Mouse (Mus musculus) intestine, embryonic 14.5 days (tissue): ENCODE measurements around the gene Hoxc8. TPM values are rescaled to one million over a fixed set of nuclear protein-coding genes. Genes with fewer than 3 reads are reported as not detected.
A peak's percentile ranks its signal among the peaks of the same experiment; 100 is the strongest.

Experiments
- ATAC-seq: fragments of 200-750 bp; cut with Nextera tagmentation; replicated peaks from 2 replicates; pipeline ENCODE4 v1.8.0; 2017; ENCODE audit warnings: low read depth, moderate number of reproducible peaks, moderate TSS enrichment, moderate library complexity; ENCODE audit not compliant: low FRiP score, low TSS enrichment
- DNase-seq: peaks from one replicate; pipeline ENCODE4 v3.0.0-alpha.2; 2018; ENCODE audit warnings: low spot score
- H3K27ac ChIP-seq: fragments of 300-500 bp; sonication (generic); 2 replicates; pipeline ENCODE4 v1.5.1; 2014; ENCODE audit warnings: low read depth, mild to moderate bottlenecking, control low read depth
- H3K27me3 ChIP-seq: fragments of 300-500 bp; sonication (generic); replicated peaks from 2 replicates; pipeline ENCODE4 v1.6.1; 2014; ENCODE audit warnings: low read length, control low read depth; ENCODE audit not compliant: control insufficient read depth, insufficient read depth
- H3K36me3 ChIP-seq: fragments of 300-500 bp; sonication (generic); 2 replicates; pipeline ENCODE4 v1.6.1; 2014; ENCODE audit warnings: low read length, control low read depth; ENCODE audit not compliant: control insufficient read depth, insufficient read depth
- H3K4me1 ChIP-seq: fragments of 300-500 bp; sonication (generic); replicated peaks from 2 replicates; pipeline ENCODE4 v1.6.1; 2014; ENCODE audit warnings: low read length, control low read depth, mixed read lengths; ENCODE audit not compliant: control insufficient read depth, insufficient read depth
- H3K4me2 ChIP-seq: fragments of 300-500 bp; sonication (generic); 2 replicates; pipeline ENCODE4 v1.6.1; 2014; ENCODE audit warnings: low read length
- H3K4me3 ChIP-seq: fragments of 300-500 bp; sonication (generic); 2 replicates; pipeline ENCODE4 v1.5.1; 2014; ENCODE audit warnings: low read depth, low read length, control low read depth, mixed read lengths
- H3K9ac ChIP-seq: fragments of 300-500 bp; sonication (generic); 2 replicates; pipeline ENCODE4 v1.6.1; 2014; ENCODE audit warnings: mild to moderate bottlenecking, low read length
- H3K9me3 ChIP-seq: fragments of 300-500 bp; sonication (generic); 2 replicates; pipeline ENCODE4 v1.6.1; 2016; ENCODE audit warnings: low read length, control low read depth; ENCODE audit not compliant: control insufficient read depth
- WGBS: fragments of 180-500 bp; shearing (Covaris S2); extraction: QIAGEN DNeasy Blood & Tissue Kit; methylation state at CpG from one replicate; pipeline ENCODE4 v1.1.7; 2014; 5-methylcytosine and 5-hydroxymethylcytosine counted together
- polyA plus RNA-seq: library from polyadenylated mRNA; unstranded; fragments of >200 nt; fragmentation: Nextera tagmentation; extraction: Ambion mirVana; gene quantifications from 2 replicates; pipeline ENCODE4 v1.2.1, GENCODE M21; 2014

Hoxc8 gene
- polyA plus RNA-seq, 1 experiment from 2014 or later: 9.5 TPM

DNA sequence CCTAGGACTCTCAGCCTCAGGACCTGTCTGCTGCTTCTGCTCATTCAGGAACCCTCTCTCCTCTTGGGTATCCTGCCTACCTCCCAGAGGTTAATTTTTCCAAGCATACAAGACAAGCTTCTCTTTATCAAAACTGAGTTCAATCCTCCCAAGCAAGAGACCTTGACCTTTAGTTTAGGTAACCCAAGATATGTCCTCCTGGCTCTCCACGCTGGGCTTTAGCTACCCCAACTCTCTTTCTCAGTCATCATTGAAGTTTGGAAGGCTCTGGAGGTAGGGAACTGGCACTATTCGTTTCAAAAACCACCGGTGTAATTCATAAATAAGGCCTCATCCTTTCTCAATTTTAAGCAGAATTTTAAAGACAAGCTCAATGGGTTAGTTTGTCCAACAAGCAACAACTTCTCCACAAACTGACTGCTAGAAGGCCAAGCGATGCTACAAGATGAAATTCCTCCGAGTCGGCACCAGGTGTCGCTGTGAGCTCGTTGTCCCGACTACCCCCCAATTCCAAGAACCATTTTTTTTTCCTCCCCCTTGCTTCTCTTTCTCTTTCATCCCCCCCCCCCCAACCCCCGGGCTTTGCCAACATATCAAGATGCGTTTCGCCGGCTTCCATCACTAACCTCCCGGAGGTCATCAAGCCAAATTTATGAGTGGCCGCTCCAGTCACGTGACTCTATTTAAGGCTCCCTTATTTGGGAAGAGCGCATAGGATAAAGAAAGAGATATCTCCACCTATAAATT lies 23.0 kb downstream of the Hoxc8 start:
- H3K27ac ChIP-seq: peak overlapping the region; percentile 89

DNA sequence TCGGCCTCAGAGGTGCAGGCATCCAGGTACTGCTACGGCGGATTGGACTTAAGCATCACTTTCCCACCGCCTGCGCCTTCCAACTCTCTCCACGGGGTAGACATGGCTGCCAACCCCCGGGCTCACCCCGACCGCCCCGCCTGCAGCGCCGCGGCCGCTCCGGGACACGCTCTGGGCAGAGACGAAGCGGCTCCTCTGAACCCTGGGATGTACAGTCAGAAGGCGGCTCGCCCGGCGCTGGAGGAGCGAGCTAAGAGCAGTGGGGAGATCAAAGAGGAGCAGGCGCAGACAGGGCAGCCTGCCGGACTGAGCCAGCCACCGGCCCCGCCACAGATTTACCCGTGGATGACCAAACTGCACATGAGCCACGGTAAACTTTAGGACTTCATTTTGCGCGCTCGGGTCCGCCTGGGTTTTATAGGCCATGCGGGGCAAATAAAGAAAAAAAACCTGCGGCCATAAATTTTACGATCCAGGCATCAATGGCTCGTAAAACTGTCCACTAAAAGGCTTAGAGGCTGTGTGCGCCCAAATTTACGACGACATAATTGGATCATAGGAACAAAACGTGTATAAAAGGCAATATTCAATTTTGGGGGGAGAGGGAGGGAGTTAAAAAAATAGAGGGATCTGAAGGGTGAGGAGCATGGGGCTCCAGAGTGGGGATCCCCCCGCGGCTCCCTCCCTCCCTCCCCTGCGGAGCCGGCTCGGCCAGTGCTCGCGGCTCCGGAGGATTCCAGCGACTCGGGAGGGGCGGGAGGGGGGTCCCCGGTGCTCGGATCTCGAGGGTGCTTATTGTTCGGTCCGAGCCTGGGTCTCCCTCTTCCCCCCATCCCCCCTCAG lies 24.0 kb downstream of the Hoxc8 start:
- peaks cover 33% of the 10 kb centered on the region for H3K4me1 ChIP-seq
- peak overlapping the region; percentile 75 for H3K9ac ChIP-seq
- H3K4me2 ChIP-seq: peak overlapping the region; percentile 51
- H3K27ac ChIP-seq: peak overlapping the region; percentile 89
- ATAC-seq: peak; percentile 41
- peak overlapping the region; percentile 47 for H3K4me3 ChIP-seq
- no peaks in the 10 kb centered on the region for H3K9me3 ChIP-seq
- DNase-seq: peak; percentile 89
- WGBS: under 1% methylated on average over 51 of the region's 57 CpGs
- no peaks in the 10 kb centered on the region for H3K36me3 ChIP-seq
- H3K27me3 ChIP-seq: peaks cover 84% of the 10 kb centered on the region

More for the DNA sequence above, 23.0 kb downstream of the Hoxc8 start:
- no peaks in the 10 kb centered on the region for H3K36me3 ChIP-seq
- 6% methylated on average over 17 of the region's 17 CpGs for whole genome bisulfite sequencing
- H3K4me1 ChIP-seq: peaks cover 31% of the 10 kb centered on the region
- H3K4me2 ChIP-seq: peak overlapping the region; percentile 51
- ATAC-seq: no peak; the same call in 1 of the 2 replicates
- H3K4me3 ChIP-seq: peak overlapping the region; percentile 47
- no peaks in the 10 kb centered on the region for H3K9me3 ChIP-seq
- no peak for DNase-seq
- H3K27me3 ChIP-seq: peaks cover 84% of the 10 kb centered on the region
- H3K9ac ChIP-seq: peak overlapping the region; percentile 75; the same call in 1 of the 2 replicates

DNA sequence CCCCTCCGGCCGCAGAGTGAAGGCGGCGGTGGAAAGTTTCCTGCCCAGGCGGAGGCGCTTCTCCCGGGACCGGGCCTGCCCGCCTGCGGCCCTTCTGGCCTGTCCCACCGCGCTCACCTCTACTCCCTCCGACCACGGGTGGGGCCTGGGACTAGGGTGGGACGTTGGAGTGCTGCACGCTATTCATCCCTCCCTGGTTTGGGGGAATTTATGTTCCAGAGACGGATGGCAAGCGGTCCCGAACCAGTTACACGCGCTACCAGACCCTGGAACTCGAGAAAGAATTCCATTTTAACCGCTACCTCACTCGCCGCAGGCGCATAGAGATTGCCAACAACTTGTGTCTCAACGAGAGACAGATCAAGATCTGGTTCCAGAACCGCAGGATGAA lies 24.6 kb downstream of the Hoxc8 start:
- peak overlapping the region; percentile 89 for H3K27ac ChIP-seq
- DNase-seq (no peak), ATAC-seq (peak; percentile 24)
- peaks cover 32% of the 10 kb centered on the region for H3K4me1 ChIP-seq
- H3K36me3 ChIP-seq: no peaks in the 10 kb centered on the region
- peak overlapping the region; percentile 51 for H3K4me2 ChIP-seq
- peak overlapping the region; percentile 47 for H3K4me3 ChIP-seq
- no peaks in the 10 kb centered on the region for H3K9me3 ChIP-seq
- peaks cover 85% of the 10 kb centered on the region for H3K27me3 ChIP-seq
- peak overlapping the region; percentile 75 for H3K9ac ChIP-seq
- 4% methylated on average over 27 of the region's 28 CpGs for WGBS

DNA sequence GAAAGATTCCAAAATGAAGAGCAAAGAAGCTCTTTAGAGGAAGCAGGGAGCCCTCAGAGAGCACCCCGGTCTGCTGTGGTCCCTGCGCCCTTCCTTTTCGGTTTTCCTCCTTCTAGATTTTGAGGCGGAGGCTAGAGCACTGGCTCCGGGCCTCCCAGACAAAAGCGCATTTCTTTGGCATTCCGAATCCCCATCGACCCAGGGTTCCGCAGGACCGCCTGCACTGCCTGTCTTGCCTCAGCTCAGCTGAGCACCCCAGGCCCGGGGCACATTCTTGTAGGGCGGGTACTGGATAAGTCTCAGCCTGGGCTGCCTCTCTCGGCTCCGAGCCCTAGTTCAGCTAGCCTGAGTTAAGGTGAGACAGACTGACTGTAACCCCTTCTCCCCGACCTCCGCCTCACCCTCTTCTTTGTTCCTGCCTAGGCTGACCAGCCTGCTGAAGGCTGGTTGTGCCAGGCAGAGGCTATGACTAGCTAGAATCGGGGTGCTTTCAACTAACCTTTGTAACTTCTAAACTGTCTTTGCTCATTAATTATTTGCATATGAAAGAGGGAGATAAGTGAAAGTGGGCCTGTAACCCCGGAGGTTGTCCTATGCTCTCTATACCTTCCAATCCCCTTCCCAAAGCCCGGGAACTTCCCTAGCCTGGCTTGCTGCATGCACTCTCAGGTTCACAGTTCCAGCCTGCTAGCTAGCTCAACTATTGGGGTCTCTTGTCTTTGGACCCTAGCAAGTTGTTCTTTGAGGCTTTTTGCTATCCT lies 25.2 kb downstream of the Hoxc8 start:
- ATAC-seq (no peak), DNase-seq (no peak)
- H3K9me3 ChIP-seq: no peaks in the 10 kb centered on the region
- H3K4me3 ChIP-seq: peak overlapping the region; percentile 47
- H3K9ac ChIP-seq: peak overlapping the region; percentile 75
- 13% methylated on average over 19 of the region's 19 CpGs for WGBS
- H3K4me2 ChIP-seq: peak overlapping the region; percentile 51
- peak overlapping the region; percentile 89 for H3K27ac ChIP-seq
- no peaks in the 10 kb centered on the region for H3K36me3 ChIP-seq
- peaks cover 31% of the 10 kb centered on the region for H3K4me1 ChIP-seq
- peaks cover 86% of the 10 kb centered on the region for H3K27me3 ChIP-seq

DNA sequence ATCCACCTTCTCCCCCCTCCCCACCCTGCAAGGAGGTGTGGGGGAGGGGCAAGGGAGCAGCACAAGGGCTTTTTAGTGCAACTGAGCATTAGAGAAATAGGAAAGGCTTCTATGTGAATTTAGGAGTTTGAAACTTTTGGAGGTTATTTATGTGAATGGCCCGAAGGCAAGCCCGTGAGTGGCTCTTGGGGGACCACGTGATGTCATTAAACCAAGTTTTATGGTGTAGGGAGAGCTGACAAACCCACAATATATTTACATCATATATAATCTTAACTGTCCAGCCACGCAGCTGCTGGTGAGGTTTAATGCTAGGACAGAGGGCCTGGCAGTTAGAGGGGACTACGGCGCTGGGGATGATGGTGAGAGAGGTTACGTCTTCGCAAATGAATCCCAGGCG lies 28.2 kb downstream of the Hoxc8 start, which contains the start of gene Hoxc4:
TSS of gene Hoxc4 (plus strand) at position 299 of the 400 bp plus-strand sequence.
- Histone ChIP-seq H3K9ac (0 out of 2 replicates have a peak within 1 kb of the TSS, but pooled peaks have one; percentile 4), H3K27me3 (peaks cover 89% of the 10 kb centered on the region), H3K9me3 (no peaks in the 10 kb centered on the region), H3K4me1 (peaks cover 19% of the 10 kb centered on the region), H3K4me3 (no peak within 1 kb of the TSS), H3K36me3 (no peaks in the 10 kb centered on the region), H3K4me2 (peak within 1 kb of the TSS; percentile 32), H3K27ac (peak within 1 kb of the TSS; percentile 71)
- no peak for ATAC-seq
- DNase-seq: no peak
- WGBS: 32% methylated on average over 9 of the region's 9 CpGs

DNA sequence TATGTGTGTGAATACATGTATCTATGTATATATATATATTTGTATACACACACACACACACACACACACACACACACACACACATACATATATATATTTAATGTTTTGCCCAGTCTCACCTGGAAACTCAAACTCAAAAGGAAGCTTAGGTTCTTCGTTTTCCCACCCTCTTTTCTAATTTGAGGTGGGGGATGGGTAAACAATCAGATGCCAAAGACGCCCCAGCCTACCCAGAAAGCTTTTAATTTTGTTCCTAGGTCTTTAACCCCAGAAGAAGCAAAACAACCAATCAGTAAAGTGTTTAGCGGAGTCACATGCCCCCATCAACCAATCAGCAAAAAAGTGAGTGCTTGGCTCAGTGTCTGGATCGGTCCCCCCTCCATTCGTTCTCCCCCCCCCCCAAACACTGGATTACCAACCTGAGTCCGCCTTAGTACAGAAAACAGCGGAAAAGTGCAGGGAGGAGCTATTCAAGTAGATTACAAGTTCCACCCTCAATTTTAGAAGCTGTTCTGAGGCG lies 30.6 kb downstream of the Hoxc8 start:
- Histone ChIP-seq H3K27ac (no peak overlapping the region), H3K4me3 (no peak overlapping the region), H3K27me3 (peaks cover 92% of the 10 kb centered on the region), H3K9ac (no peak overlapping the region), H3K4me1 (peaks cover 19% of the 10 kb centered on the region), H3K36me3 (no peaks in the 10 kb centered on the region), H3K4me2 (peak overlapping the region; percentile 32), H3K9me3 (no peaks in the 10 kb centered on the region)
- no peak for ATAC-seq
- no peak for DNase-seq
- 17% methylated on average over 8 of the region's 8 CpGs for WGBS

DNA sequence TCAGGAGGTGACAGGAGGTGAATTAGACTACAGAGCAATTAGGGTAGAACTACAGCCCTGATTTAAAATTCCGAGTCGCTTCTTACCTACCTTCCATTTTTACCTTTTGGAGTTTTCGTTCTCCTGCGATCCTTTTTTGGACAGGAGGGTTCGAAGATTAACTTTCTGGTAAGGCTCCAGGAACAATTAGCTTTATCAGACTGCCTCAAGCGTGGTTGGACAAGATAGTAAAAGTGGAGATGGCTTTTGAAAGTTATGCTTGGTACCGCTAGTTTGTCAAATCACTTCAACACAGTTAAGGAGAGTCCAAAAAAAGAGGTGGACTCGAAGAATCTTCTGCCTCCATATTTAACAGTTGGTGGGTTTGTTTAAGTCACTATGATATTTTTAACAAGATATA lies 31.1 kb downstream of the Hoxc8 start:
- 21% methylated on average over 8 of the region's 8 CpGs for WGBS
- peaks cover 19% of the 10 kb centered on the region for H3K4me1 ChIP-seq
- DNase-seq (no peak), ATAC-seq (no peak)
- H3K4me3 ChIP-seq: no peak overlapping the region
- peak overlapping the region; percentile 32 for H3K4me2 ChIP-seq
- H3K9ac ChIP-seq: no peak overlapping the region
- no peaks in the 10 kb centered on the region for H3K9me3 ChIP-seq
- no peak overlapping the region for H3K27ac ChIP-seq
- H3K36me3 ChIP-seq: no peaks in the 10 kb centered on the region
- peaks cover 92% of the 10 kb centered on the region for H3K27me3 ChIP-seq

DNA sequence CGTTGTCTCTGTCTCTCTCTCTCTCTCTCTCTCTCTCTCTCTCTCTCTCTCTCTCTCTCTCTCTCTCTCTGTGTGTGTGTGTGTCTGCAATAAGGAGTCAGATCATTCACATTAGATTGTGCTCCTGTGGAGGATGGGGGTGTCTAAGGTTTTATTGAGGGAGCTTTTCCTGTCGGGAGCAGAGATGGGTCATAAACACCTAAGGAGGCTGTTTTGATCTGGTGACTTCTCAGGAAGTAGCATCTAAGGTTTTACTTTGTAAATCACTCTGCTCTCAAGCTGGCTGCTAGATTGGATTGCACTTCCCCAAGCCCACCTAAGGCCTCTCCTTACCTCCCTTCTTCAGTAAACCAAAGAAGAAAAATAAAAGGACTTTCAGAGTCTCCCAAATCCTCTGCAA lies 33.7 kb downstream of the Hoxc8 start:
- ATAC-seq (no peak), DNase-seq (no peak)
- WGBS: 21% methylated on average over 2 of the region's 2 CpGs
- Histone ChIP-seq H3K27me3 (peaks cover 95% of the 10 kb centered on the region), H3K9me3 (no peaks in the 10 kb centered on the region), H3K9ac (no peak overlapping the region), H3K4me2 (no peak overlapping the region), H3K36me3 (no peaks in the 10 kb centered on the region), H3K27ac (no peak overlapping the region), H3K4me3 (no peak overlapping the region), H3K4me1 (no peaks in the 10 kb centered on the region; the same call in 1 of the 2 replicates)
